Mouse (Mus musculus): Measurements from ENCODE around the gene Cchcr1. TPM values are rescaled to one million over a fixed set of nuclear protein-coding genes. Genes with fewer than 3 reads are reported as not detected.
"Not testable (repeated sequence)": the region's sequence is repeated elsewhere in the genome, so short reads cannot be mapped to it uniquely, and the experiment has no call there.

Cchcr1 gene
- polyA plus RNA-seq, 1 experiment from 2014 or later: 12.9 TPM

GRCm38 (mm10) chr17:35504628-35505481, 12.0 kb upstream of the Cchcr1 start:
- Histone ChIP-seq H3K36me3 (no peaks in the 10 kb centered on the region), H3K4me3 (no peak overlapping the region), H3K4me2 (replicated peaks) (no peak overlapping the region), H3K4me1 (peaks cover 9% of the 10 kb centered on the region), H3K27ac (no peak overlapping the region), H3K27me3 (replicated peaks) (peaks cover 38% of the 10 kb centered on the region), H3K9ac (no peak overlapping the region), H3K9me3 (no peaks in the 10 kb centered on the region)
- WGBS: 16% methylated on average over 8 of the region's 8 CpGs
- no peak for ATAC-seq (ENCODE audit: low FRiP score, low read depth)

GRCm38 (mm10) chr17:35505776-35506175, 11.1 kb upstream of the Cchcr1 start, which contains the start of gene Pou5f1:
Pou5f1 (plus strand) TSS chr17:35506018.
- no peak within 1 kb of the TSS for H3K27ac ChIP-seq
- 36% methylated on average over 13 of the region's 13 CpGs for WGBS
- H3K9ac ChIP-seq: no peak within 1 kb of the TSS
- peaks cover 38% of the 10 kb centered on the region for H3K27me3 ChIP-seq (replicated peaks)
- ATAC-seq (ENCODE audit: low FRiP score, low read depth): no peak
- no peak within 1 kb of the TSS for H3K4me2 ChIP-seq (replicated peaks)
- H3K4me3 ChIP-seq: no peak within 1 kb of the TSS
- peaks cover 9% of the 10 kb centered on the region for H3K4me1 ChIP-seq
- no peaks in the 10 kb centered on the region for H3K9me3 ChIP-seq
- no peaks in the 10 kb centered on the region for H3K36me3 ChIP-seq

- Histone ChIP-seq H3K4me2 (replicated peaks) (no peak overlapping the region), H3K4me3 (no peak overlapping the region), H3K4me1 (peaks cover 9% of the 10 kb centered on the region), H3K27me3 (replicated peaks) (peaks cover 38% of the 10 kb centered on the region), H3K9me3 (no peaks in the 10 kb centered on the region), H3K9ac (no peak overlapping the region), H3K27ac (no peak overlapping the region), H3K36me3 (no peaks in the 10 kb centered on the region)
- no peak for ATAC-seq (ENCODE audit: low FRiP score, low read depth)
- WGBS: 19% methylated on average over 10 of the region's 10 CpGs
Measured at GRCm38 (mm10) chr17:35506881-35507280, 10.0 kb upstream of the Cchcr1 start.

GRCm38 (mm10) chr17:35507556-35508260, 9.2 kb upstream of the Cchcr1 start:
- H3K27me3 ChIP-seq (replicated peaks): peaks cover 38% of the 10 kb centered on the region
- no peak overlapping the region for H3K4me2 ChIP-seq (replicated peaks)
- no peak overlapping the region for H3K4me3 ChIP-seq
- WGBS: 26% methylated on average over 13 of the region's 13 CpGs
- H3K27ac ChIP-seq: no peak overlapping the region
- peaks cover 9% of the 10 kb centered on the region for H3K4me1 ChIP-seq
- no peak for ATAC-seq (ENCODE audit: low FRiP score, low read depth)
- H3K36me3 ChIP-seq: no peaks in the 10 kb centered on the region
- H3K9ac ChIP-seq: no peak overlapping the region
- H3K9me3 ChIP-seq: no peaks in the 10 kb centered on the region

- H3K9ac ChIP-seq; H3K4me3 ChIP-seq; H3K9me3 ChIP-seq; ATAC-seq (ENCODE audit: low FRiP score, low read depth); H3K27ac ChIP-seq; H3K4me2 ChIP-seq (replicated peaks); H3K4me1 ChIP-seq; H3K36me3 ChIP-seq: not testable (repeated sequence)
- 58% methylated on average over 5 of the region's 5 CpGs for WGBS
- H3K27me3 ChIP-seq (replicated peaks): peaks cover 38% of the 10 kb centered on the region
Measured at GRCm38 (mm10) chr17:35508279-35508678, 8.6 kb upstream of the Cchcr1 start.

- H3K9me3 ChIP-seq: no peaks in the 10 kb centered on the region
- no peak overlapping the region for H3K9ac ChIP-seq
- peaks cover 7% of the 10 kb centered on the region for H3K4me1 ChIP-seq
- WGBS: 52% methylated on average over 8 of the region's 8 CpGs
- no peak for ATAC-seq (ENCODE audit: low FRiP score, low read depth)
- no peak overlapping the region for H3K4me3 ChIP-seq
- H3K36me3 ChIP-seq: no peaks in the 10 kb centered on the region
- peaks cover 35% of the 10 kb centered on the region for H3K27me3 ChIP-seq (replicated peaks)
- no peak overlapping the region for H3K27ac ChIP-seq
- no peak overlapping the region for H3K4me2 ChIP-seq (replicated peaks)
Measured at GRCm38 (mm10) chr17:35509284-35509683, 7.6 kb upstream of the Cchcr1 start.

DNA sequence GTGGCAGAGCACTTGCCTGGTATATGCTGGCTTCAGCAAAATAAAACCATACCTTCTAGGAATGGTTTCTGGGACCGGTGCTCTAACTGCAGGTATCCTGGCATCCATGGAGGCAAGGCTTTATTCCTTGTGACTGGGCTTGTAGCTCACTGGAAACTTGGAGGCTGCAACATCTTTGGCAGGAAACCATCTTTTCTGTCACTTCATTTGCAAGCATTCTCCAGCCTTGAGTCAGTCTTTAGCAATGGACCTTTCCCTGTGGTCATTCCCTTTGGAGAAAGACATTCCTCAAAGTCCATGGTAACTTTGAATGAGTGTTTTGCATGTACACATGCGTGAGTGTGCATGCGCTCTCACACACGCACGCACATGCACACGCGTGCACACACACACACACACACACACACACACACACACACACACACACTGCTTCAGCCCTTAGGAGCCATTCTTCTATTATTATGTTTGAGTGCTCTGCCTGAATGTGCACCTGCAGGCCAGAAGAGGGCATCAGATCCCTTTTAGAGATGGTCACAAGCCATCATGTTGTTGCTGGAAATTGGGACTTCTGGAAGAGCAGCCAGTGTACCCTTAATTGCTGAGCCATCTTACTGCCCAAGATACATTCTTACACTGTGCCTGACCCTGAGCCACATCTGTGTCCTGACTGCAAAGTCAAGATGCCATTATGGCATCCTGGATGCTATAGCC, 3.8 kb upstream of the Cchcr1 start:
- Histone ChIP-seq H3K9ac (no peak overlapping the region), H3K27ac (no peak overlapping the region), H3K4me2 (replicated peaks) (no peak overlapping the region), H3K36me3 (no peaks in the 10 kb centered on the region), H3K4me3 (no peak overlapping the region), H3K4me1 (peaks cover 32% of the 10 kb centered on the region), H3K27me3 (replicated peaks) (0 out of 2 replicates have a peak, but pooled peaks cover under 1% of the 10 kb centered on the region), H3K9me3 (no peaks in the 10 kb centered on the region)
- 91% methylated on average over 7 of the region's 7 CpGs for WGBS
- ATAC-seq (ENCODE audit: low FRiP score, low read depth): no peak

GRCm38 (mm10) chr17:35513886-35514285, 3.0 kb upstream of the Cchcr1 start:
- Histone ChIP-seq H3K4me1 (peaks cover 36% of the 10 kb centered on the region), H3K27me3 (replicated peaks) (no peaks in the 10 kb centered on the region), H3K36me3 (no peaks in the 10 kb centered on the region), H3K9me3 (no peaks in the 10 kb centered on the region), H3K4me3 (no peak overlapping the region), H3K4me2 (replicated peaks) (peak overlapping the region; percentile 89; the same call in 1 of the 2 replicates), H3K27ac (no peak overlapping the region), H3K9ac (no peak overlapping the region)
- no peak for ATAC-seq (ENCODE audit: low FRiP score, low read depth)
- 17% methylated on average over 2 of the region's 2 CpGs for WGBS

- H3K4me3 ChIP-seq: no peak overlapping the region
- H3K4me1 ChIP-seq: peaks cover 36% of the 10 kb centered on the region
- H3K27ac ChIP-seq: no peak overlapping the region
- 0 out of 2 replicates have a peak overlapping the region, but pooled peaks have one; percentile 22 for H3K9ac ChIP-seq
- no peaks in the 10 kb centered on the region for H3K27me3 ChIP-seq (replicated peaks)
- ATAC-seq (ENCODE audit: low FRiP score, low read depth): no peak
- H3K36me3 ChIP-seq: no peaks in the 10 kb centered on the region
- peak overlapping the region; percentile 89 for H3K4me2 ChIP-seq (replicated peaks)
- no peaks in the 10 kb centered on the region for H3K9me3 ChIP-seq
- 49% methylated on average over 6 of the region's 6 CpGs for WGBS
Measured at GRCm38 (mm10) chr17:35514756-35515155, 2.1 kb upstream of the Cchcr1 start.

GRCm38 (mm10) chr17:35515911-35516640, 824 bp upstream of the Cchcr1 start:
- Histone ChIP-seq H3K4me1 (peaks cover 36% of the 10 kb centered on the region), H3K4me3 (peak overlapping the region; percentile 51), H3K9ac (peak overlapping the region; percentile 54), H3K9me3 (no peaks in the 10 kb centered on the region), H3K27ac (no peak overlapping the region), H3K27me3 (replicated peaks) (no peaks in the 10 kb centered on the region), H3K36me3 (no peaks in the 10 kb centered on the region), H3K4me2 (replicated peaks) (peak overlapping the region; percentile 89)
- peak; percentile 45 for ATAC-seq (ENCODE audit: low FRiP score, low read depth)
- 7% methylated on average over 25 of the region's 25 CpGs for WGBS

DNA sequence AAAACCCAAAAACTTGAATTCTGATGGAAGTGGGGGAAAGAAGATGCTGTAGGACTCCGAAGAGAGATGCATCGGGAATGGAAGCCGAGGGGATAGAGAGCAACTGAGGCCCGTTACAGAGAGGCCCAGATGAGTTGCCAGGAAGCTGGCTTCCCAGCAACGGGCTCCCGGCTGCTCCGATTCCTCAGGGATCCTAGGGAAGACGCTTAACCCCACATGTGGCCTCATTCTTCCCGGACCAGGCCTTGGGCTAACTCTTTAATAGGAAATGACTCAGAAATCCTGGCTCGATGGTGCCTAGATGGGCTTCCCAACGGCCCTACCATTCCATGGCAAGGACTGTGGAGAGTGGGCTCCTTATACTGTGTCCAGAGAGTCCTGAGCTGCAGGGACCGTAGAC, 626 bp downstream of the Cchcr1 start:
- WGBS: 9% methylated on average over 12 of the region's 12 CpGs
- Histone ChIP-seq H3K36me3 (no peaks in the 10 kb centered on the region), H3K27ac (no peak overlapping the region), H3K4me3 (peak overlapping the region; percentile 51), H3K27me3 (replicated peaks) (no peaks in the 10 kb centered on the region), H3K4me1 (peaks cover 36% of the 10 kb centered on the region), H3K9ac (peak overlapping the region; percentile 54; the same call in 1 of the 2 replicates), H3K4me2 (replicated peaks) (peak overlapping the region; percentile 89), H3K9me3 (no peaks in the 10 kb centered on the region)
- ATAC-seq (ENCODE audit: low FRiP score, low read depth): no peak

All from neural tube, embryonic 12.5 days (tissue).